Mouse (Mus musculus): Measurements from ENCODE around the gene Enox2. TPM values are rescaled to one million over a fixed set of nuclear protein-coding genes. Genes with fewer than 3 reads are reported as not detected.

Enox2 gene
- polyA plus RNA-seq, 1 experiment = 9.5 TPM

- DNase-seq (ENCODE audit: low spot score) = no peak
These were observed 285.2 kb downstream of the Enox2 start for GRCm38 (mm10) chrX:49002892-49003291.

GRCm38 (mm10) chrX:48985653-48986052 lies 302.4 kb downstream of the Enox2 start:
- DNase-seq (ENCODE audit: low spot score) = no peak

GRCm38 (mm10) chrX:48984451-48984850 lies 303.6 kb downstream of the Enox2 start:
- DNase-seq (ENCODE audit: low spot score) = no peak

Other genes with a start within 250 kb of the Enox2 start
- gene Arhgap36, start 175.7 kb upstream of the Enox2 start, polyA plus RNA-seq (2012; rRNA removed) = 0.17 and 0.27 TPM in 2 replicates